Mouse (Mus musculus) lung, postnatal 0 days (tissue): ENCODE data around the gene Aldh1a7.

ENCODE experiments used
- CTCF ChIP-seq: IDR thresholded peaks from 2 replicates; pipeline ENCODE4 v1.5.1; 2016; ENCODE audit warnings: antibody characterized with exemption, mild to moderate bottlenecking
- EP300 ChIP-seq: IDR thresholded peaks from 2 replicates; pipeline ENCODE4 v1.6.1; 2016; ENCODE audit warnings: antibody characterized with exemption, mild to moderate bottlenecking, control low read depth

GRCm38 (mm10) chr19:20677697-20678355, 49.5 kb downstream of the Aldh1a7 start:
- no peak for TF ChIP-seq CTCF
- TF ChIP-seq EP300, result no peak
